Comparison of ENCODE assay signal across 7 mouse cellular contexts in the genomic region with DNA sequence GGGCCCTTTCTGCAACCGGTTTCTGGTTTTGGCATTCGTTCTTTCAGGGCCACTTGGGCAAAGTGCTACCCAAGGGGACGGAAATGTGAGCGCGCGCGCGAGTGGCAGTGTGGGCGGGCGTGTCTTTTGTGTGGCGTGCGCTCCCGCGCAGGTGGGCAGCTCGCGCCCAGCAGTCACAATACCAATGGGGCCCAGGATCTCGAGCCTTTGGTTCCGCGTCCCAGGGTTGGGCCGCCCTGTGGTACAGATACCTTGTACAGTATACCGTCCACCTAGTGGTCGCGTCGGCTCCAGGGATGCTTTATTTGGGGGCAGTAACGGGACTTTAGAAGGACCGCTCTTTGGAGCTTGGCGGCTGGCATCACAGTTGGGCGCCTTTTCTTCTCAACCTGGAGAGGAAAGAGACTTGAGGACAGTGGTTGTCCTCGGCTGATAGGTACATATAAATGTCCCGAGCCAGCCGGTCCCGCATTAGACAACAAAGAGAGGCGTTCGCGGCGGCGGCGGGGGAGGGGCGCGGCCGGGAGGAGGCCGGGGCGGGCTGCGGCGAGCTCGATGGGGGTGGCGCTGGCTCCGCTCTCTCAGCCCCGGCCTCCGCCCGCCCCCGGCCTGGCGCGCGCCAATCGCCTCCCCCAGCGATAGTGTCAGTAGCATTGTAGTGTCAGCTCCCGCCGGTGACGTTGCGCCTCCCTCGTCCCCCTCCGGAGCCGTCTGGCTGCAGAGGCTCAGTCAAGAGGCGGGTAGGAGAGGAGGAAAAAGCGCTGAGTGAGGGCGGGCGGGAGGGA. TPM values are rescaled to one million over a fixed set of nuclear protein-coding genes. Genes with fewer than 3 reads are reported as not detected.
DNase-seq lines count a peak whose midpoint lies in the region; ATAC-seq lines count a peak whose summit lies in the region.

No protein-coding gene starts in this region.

- no peaks in the 10 kb centered on the region for H3K9me3 ChIP-seq in intestine, embryonic 16.5 days (ENCODE audit: control insufficient read depth, low read length)
- H3K9me3 ChIP-seq in midbrain, embryonic 11.5 days (ENCODE audit: control insufficient read depth, low read length), result no peaks in the 10 kb centered on the region

- peak overlapping the region; percentile 80 for H3K4me3 ChIP-seq in intestine, embryonic 16.5 days (ENCODE audit: low read length)
- H3K4me3 ChIP-seq in midbrain, embryonic 11.5 days (ENCODE audit: low read depth, low read length), result peak overlapping the region; percentile 100

- H3K27me3 ChIP-seq in intestine, embryonic 16.5 days (replicated peaks; ENCODE audit: control insufficient read depth, insufficient read depth, low read length), result no peaks in the 10 kb centered on the region; the same call in 1 of the 2 replicates
- no peaks in the 10 kb centered on the region for H3K27me3 ChIP-seq in midbrain, embryonic 11.5 days (ENCODE audit: control insufficient read depth, insufficient read depth, low read length)

- under 1% methylated on average over 67 of the region's 68 CpGs for WGBS in intestine, embryonic 16.5 days
- under 1% methylated on average over 59 of the region's 68 CpGs for WGBS in midbrain, embryonic 11.5 days

- intact Hi-C loops in gastrocnemius, postnatal 36 days (cut with DNase I), result loop anchor here (5.0 to 10.0 kb wide), 3 partner anchors 149 to 808 kb away; no protein-coding TSS in a partner anchor
- intact Hi-C loops in left cerebral cortex, postnatal 4 days (cut with DNase I), result loop anchor here (2.0 to 10.0 kb wide), 4 partner anchors 148 to 682 kb away; no protein-coding TSS in a partner anchor

- H3K36me3 ChIP-seq in intestine, embryonic 16.5 days (ENCODE audit: control insufficient read depth, insufficient read depth, low read length), result no peaks in the 10 kb centered on the region
- H3K36me3 ChIP-seq in midbrain, embryonic 11.5 days (ENCODE audit: control insufficient read depth, insufficient read depth, low read length), result peaks cover 13% of the 10 kb centered on the region

- peak overlapping the region; percentile 81 for H3K9ac ChIP-seq in intestine, embryonic 16.5 days (ENCODE audit: low read depth, low read length)
- peak overlapping the region; percentile 100 for H3K9ac ChIP-seq in midbrain, embryonic 11.5 days (ENCODE audit: low read length)

- peak; percentile 95 for DNase-seq in adrenal gland, postnatal 10 days
- peak; percentile 92 for DNase-seq in embryo, embryonic 11.5 days (ENCODE audit: low read depth, low spot score)
- peak; percentile 81 to 91 for DNase-seq in gastrocnemius, postnatal 36 days
- peak; percentile 99 for DNase-seq in left cerebral cortex, postnatal 4 days
- DNase-seq in midbrain, embryonic 11.5 days (ENCODE audit: low spot score, missing footprints), result peak; percentile 99
- peak; percentile 96 for DNase-seq in right cerebral cortex, postnatal 4 days

- peak overlapping the region; percentile 91 for H3K27ac ChIP-seq in intestine, embryonic 16.5 days (ENCODE audit: low read length)
- peak overlapping the region; percentile 100 for H3K27ac ChIP-seq in midbrain, embryonic 11.5 days (ENCODE audit: low read depth, low read length)

- ATAC-seq in intestine, embryonic 16.5 days, result peak; percentile 84
- peak; percentile 83 for ATAC-seq in midbrain, embryonic 11.5 days (ENCODE audit: low FRiP score)

- peak overlapping the region; percentile 95 for H3K4me2 ChIP-seq in intestine, embryonic 16.5 days (ENCODE audit: low read depth, low read length)
- H3K4me2 ChIP-seq in midbrain, embryonic 11.5 days, result peak overlapping the region; percentile 91

- H3K4me1 ChIP-seq in intestine, embryonic 16.5 days (ENCODE audit: control insufficient read depth, insufficient read depth, low read length), result peaks cover 21% of the 10 kb centered on the region
- H3K4me1 ChIP-seq in midbrain, embryonic 11.5 days (ENCODE audit: control insufficient read depth, insufficient read depth, low read length), result peaks cover 17% of the 10 kb centered on the region

RNA-seq across cellular contexts. Expression of a gene that starts 0.5 kb away (rescaled TPM):
- total RNA-seq in adrenal gland, postnatal 10 days (2021), result 1 to 10 TPM; 4.6 to 7.7 TPM
- total RNA-seq in gastrocnemius, postnatal 36 days (2021), result under 1 TPM; 0.72 to 0.74 TPM
- polyA plus RNA-seq in intestine, embryonic 16.5 days (2015; fragmentation: Nextera tagmentation; extraction: Ambion mirVana), result 4.8 TPM in 2 replicates
- 10 to 100 TPM; 73.8 to 79.0 TPM for total RNA-seq in left cerebral cortex, postnatal 4 days (2021)
- polyA plus RNA-seq in midbrain, embryonic 11.5 days (2014; fragmentation: Nextera tagmentation; extraction: Ambion mirVana), result 31.6 and 35.5 TPM in 2 replicates

Comparison
In these comparisons a context has a peak if more than half of its experiments do, and no peak if none do; other contexts are left out.
1. Peak in every context shown above with its lines: DNase-seq, ATAC-seq, H3K4me3 ChIP-seq and H3K27ac ChIP-seq.
2. RNA of a gene that starts 0.5 kb away (total RNA-seq): 73.8 to 79.0 TPM in left cerebral cortex, postnatal 4 days; 4.6 to 7.7 TPM in adrenal gland, postnatal 10 days and 0.72 to 0.74 TPM in gastrocnemius, postnatal 36 days; every median in the first group is over 4 times any median in the second.